Mouse (Mus musculus): Measurements from ENCODE around the gene Yipf1. TPM values are rescaled to one million over a fixed set of nuclear protein-coding genes. Genes with fewer than 3 reads are reported as not detected.

Yipf1 gene
- polyA plus RNA-seq, 1 experiment from 2014 or later = 60.2 TPM

- Histone ChIP-seq H3K27me3 (replicated peaks; ENCODE audit: control insufficient read depth, insufficient read depth, low read length) (no peaks in the 10 kb centered on the region), H3K36me3 (ENCODE audit: control insufficient read depth, insufficient read depth, low read length) (peaks cover 32% of the 10 kb centered on the region), H3K4me2 (ENCODE audit: low read length) (peak within 1 kb of the TSS; percentile 86), H3K4me3 (ENCODE audit: low read depth, low read length) (peak within 1 kb of the TSS; percentile 97), H3K9ac (ENCODE audit: low read length) (peak within 1 kb of the TSS; percentile 86), H3K4me1 (replicated peaks; ENCODE audit: control insufficient read depth, insufficient read depth, low read length) (peaks cover 9% of the 10 kb centered on the region), H3K27ac (ENCODE audit: low read depth) (peak within 1 kb of the TSS; percentile 90), H3K9me3 (ENCODE audit: control insufficient read depth, low read length) (no peaks in the 10 kb centered on the region)
- WGBS = under 1% methylated on average over 50 of the region's 51 CpGs
- DNase-seq (ENCODE audit: low spot score) (peak; percentile 97), ATAC-seq (replicated peaks; ENCODE audit: low FRiP score, low TSS enrichment, low read depth) (peak; percentile 95)
Measured at GRCm38 (mm10) chr4:107367567-107368314, 53.6 kb downstream of the Yipf1 start, which contains the start of gene Ndc1. Ndc1 (plus strand) TSS chr4:107367784.

DNA sequence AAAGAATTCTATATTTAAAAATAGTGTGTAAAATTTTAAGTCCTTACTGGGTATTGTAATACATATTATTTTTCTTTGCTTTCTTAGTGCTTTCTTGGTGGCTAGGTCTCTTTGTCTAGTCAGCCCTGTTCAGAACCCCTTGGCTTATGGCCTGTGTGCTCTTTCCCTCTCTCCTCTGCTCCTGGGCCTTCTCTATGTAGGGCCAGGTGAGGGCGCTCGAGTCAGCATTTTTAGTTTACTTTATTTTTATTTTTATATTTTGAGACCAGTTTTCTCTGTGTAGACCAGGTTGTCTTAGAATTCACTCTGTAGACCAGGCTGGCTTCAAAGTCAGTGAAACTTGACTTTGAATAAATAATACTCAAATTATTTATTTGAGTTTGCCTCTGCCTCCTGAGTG is 58.1 kb downstream of the Yipf1 start:
- no peak overlapping the region for H3K4me2 ChIP-seq (ENCODE audit: low read length)
- ATAC-seq (replicated peaks; ENCODE audit: low FRiP score, low TSS enrichment, low read depth) (no peak), DNase-seq (ENCODE audit: low spot score) (no peak)
- peaks cover 9% of the 10 kb centered on the region for H3K4me1 ChIP-seq (replicated peaks; ENCODE audit: control insufficient read depth, insufficient read depth, low read length)
- no peak overlapping the region for H3K9ac ChIP-seq (ENCODE audit: low read length)
- H3K36me3 ChIP-seq (ENCODE audit: control insufficient read depth, insufficient read depth, low read length) = peaks cover 69% of the 10 kb centered on the region
- H3K27ac ChIP-seq (ENCODE audit: low read depth) = no peak overlapping the region
- H3K4me3 ChIP-seq (ENCODE audit: low read depth, low read length) = no peak overlapping the region
- no peaks in the 10 kb centered on the region for H3K27me3 ChIP-seq (replicated peaks; ENCODE audit: control insufficient read depth, insufficient read depth, low read length)
- 76% methylated on average over 2 of the region's 2 CpGs for WGBS
- H3K9me3 ChIP-seq (ENCODE audit: control insufficient read depth, low read length) = no peaks in the 10 kb centered on the region

DNA sequence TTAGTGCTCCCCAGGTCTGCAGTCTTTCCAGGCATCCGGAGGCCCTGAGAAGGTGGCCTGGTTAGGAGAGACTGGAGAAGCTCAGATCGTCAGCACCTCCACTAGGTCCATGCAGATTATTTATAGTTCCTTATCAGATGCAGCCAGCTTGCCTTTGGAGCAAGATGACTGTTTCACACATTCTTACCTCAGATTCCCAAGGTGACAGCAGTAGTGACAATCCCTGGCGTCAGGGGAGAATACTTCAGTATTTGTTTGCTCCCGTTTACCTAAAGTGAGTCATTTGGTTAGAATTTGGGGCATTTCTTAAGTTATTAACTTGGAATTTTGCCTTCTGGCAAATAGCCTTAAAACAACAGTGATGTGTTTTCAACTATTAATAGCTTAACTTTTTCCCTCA is 60.5 kb downstream of the Yipf1 start:
- H3K9me3 ChIP-seq (ENCODE audit: control insufficient read depth, low read length) = no peaks in the 10 kb centered on the region
- ATAC-seq (replicated peaks; ENCODE audit: low FRiP score, low TSS enrichment, low read depth) (no peak), DNase-seq (ENCODE audit: low spot score) (no peak)
- H3K4me3 ChIP-seq (ENCODE audit: low read depth, low read length) = no peak overlapping the region
- H3K4me2 ChIP-seq (ENCODE audit: low read length) = no peak overlapping the region
- H3K9ac ChIP-seq (ENCODE audit: low read length) = no peak overlapping the region
- H3K27ac ChIP-seq (ENCODE audit: low read depth) = no peak overlapping the region
- H3K36me3 ChIP-seq (ENCODE audit: control insufficient read depth, insufficient read depth, low read length) = peaks cover 82% of the 10 kb centered on the region
- H3K4me1 ChIP-seq (replicated peaks; ENCODE audit: control insufficient read depth, insufficient read depth, low read length) = no peaks in the 10 kb centered on the region
- no peaks in the 10 kb centered on the region for H3K27me3 ChIP-seq (replicated peaks; ENCODE audit: control insufficient read depth, insufficient read depth, low read length)
- 72% methylated on average over 4 of the region's 4 CpGs for WGBS

- ATAC-seq (replicated peaks; ENCODE audit: low FRiP score, low TSS enrichment, low read depth) = no peak
- 85% methylated on average over 6 of the region's 6 CpGs for WGBS
- peaks cover 78% of the 10 kb centered on the region for H3K36me3 ChIP-seq (ENCODE audit: control insufficient read depth, insufficient read depth, low read length)
Measured at GRCm38 (mm10) chr4:107378954-107379353, 64.8 kb downstream of the Yipf1 start.

DNA sequence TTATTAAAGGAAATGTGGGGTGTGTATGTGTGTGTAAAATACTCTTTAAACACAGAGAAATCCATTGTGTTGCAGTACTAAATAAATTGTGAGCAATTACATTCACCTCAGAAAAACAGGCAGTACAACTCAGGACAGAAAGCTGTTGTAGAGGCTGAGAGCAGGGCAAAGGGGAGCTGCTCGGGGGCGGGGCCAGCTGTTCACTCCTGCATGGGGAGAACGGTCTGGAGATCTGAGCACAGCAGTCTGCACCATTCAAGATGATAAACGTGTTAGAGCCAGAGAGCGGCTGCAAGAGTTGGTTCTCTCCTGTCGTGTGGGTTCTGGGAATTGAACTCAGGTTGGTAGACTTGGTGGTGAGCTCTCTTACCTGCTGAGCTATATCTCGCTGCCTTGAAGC is 66.7 kb downstream of the Yipf1 start:
- ATAC-seq (replicated peaks; ENCODE audit: low FRiP score, low TSS enrichment, low read depth) (no peak), DNase-seq (ENCODE audit: low spot score) (no peak)
- Histone ChIP-seq H3K4me1 (replicated peaks; ENCODE audit: control insufficient read depth, insufficient read depth, low read length) (no peaks in the 10 kb centered on the region), H3K27ac (ENCODE audit: low read depth) (no peak overlapping the region), H3K9me3 (ENCODE audit: control insufficient read depth, low read length) (no peaks in the 10 kb centered on the region), H3K9ac (ENCODE audit: low read length) (no peak overlapping the region), H3K4me2 (ENCODE audit: low read length) (no peak overlapping the region), H3K36me3 (ENCODE audit: control insufficient read depth, insufficient read depth, low read length) (peaks cover 76% of the 10 kb centered on the region), H3K27me3 (replicated peaks; ENCODE audit: control insufficient read depth, insufficient read depth, low read length) (no peaks in the 10 kb centered on the region), H3K4me3 (ENCODE audit: low read depth, low read length) (no peak overlapping the region)
- WGBS = 76% methylated on average over 7 of the region's 7 CpGs

More at GRCm38 (mm10) chr4:107378954-107379353, 64.8 kb downstream of the Yipf1 start:
- H3K9me3 ChIP-seq (ENCODE audit: control insufficient read depth, low read length) = no peaks in the 10 kb centered on the region
- H3K4me1 ChIP-seq (replicated peaks; ENCODE audit: control insufficient read depth, insufficient read depth, low read length) = no peaks in the 10 kb centered on the region
- DNase-seq (ENCODE audit: low spot score) = no peak
- H3K27ac ChIP-seq (ENCODE audit: low read depth) = no peak overlapping the region
- H3K4me2 ChIP-seq (ENCODE audit: low read length) = no peak overlapping the region
- no peaks in the 10 kb centered on the region for H3K27me3 ChIP-seq (replicated peaks; ENCODE audit: control insufficient read depth, insufficient read depth, low read length)
- no peak overlapping the region for H3K9ac ChIP-seq (ENCODE audit: low read length)
- H3K4me3 ChIP-seq (ENCODE audit: low read depth, low read length) = no peak overlapping the region

DNA sequence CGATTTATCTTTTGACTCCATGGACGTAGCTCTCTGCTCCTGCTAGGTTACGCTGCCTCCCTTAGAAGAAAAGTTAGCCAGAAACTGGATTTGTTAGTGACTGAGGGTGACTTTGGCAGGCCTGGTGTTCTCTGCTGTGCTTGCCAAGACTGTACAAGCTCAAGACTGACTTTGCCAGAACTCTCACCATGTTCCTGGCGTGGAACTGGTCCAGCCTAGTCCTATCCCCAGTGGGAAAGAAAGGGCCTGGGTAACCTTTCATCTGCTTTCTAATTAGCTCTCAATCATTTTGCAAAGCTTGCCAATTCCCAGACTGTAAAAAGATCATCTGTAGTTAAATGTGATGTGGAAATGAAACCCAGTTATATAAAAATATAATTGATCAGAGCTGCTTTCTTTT is 72.9 kb downstream of the Yipf1 start:
- H3K36me3 ChIP-seq (ENCODE audit: control insufficient read depth, insufficient read depth, low read length) = peaks cover 91% of the 10 kb centered on the region
- no peak for DNase-seq (ENCODE audit: low spot score)

DNA sequence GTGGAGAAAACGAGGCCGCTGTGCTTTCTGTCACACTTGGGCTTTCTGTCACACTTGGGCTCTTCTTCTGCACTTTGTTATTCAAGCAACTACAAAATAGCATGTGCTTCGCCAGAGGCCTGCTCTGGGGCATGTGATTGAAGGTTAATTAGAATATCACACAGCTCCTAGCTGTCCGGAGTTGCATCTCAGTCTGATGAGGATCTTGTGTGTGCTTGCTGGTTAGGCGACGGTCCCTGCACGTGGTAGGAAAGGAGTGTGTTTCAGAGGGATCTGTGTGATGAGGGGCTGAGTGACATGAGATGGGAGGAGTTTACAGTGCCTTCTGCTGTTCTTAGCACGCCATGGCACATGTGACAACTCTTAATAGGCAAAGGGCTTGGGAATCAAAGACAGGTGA is 73.3 kb downstream of the Yipf1 start:
- Histone ChIP-seq H3K4me3 (ENCODE audit: low read depth, low read length) (no peak overlapping the region), H3K27me3 (replicated peaks; ENCODE audit: control insufficient read depth, insufficient read depth, low read length) (no peaks in the 10 kb centered on the region), H3K9me3 (ENCODE audit: control insufficient read depth, low read length) (no peaks in the 10 kb centered on the region), H3K4me1 (replicated peaks; ENCODE audit: control insufficient read depth, insufficient read depth, low read length) (no peaks in the 10 kb centered on the region), H3K4me2 (ENCODE audit: low read length) (no peak overlapping the region), H3K27ac (ENCODE audit: low read depth) (no peak overlapping the region), H3K9ac (ENCODE audit: low read length) (no peak overlapping the region), H3K36me3 (ENCODE audit: control insufficient read depth, insufficient read depth, low read length) (peaks cover 91% of the 10 kb centered on the region)
- 95% methylated on average over 8 of the region's 8 CpGs for WGBS
- ATAC-seq (replicated peaks; ENCODE audit: low FRiP score, low TSS enrichment, low read depth) (no peak), DNase-seq (ENCODE audit: low spot score) (no peak)

More for the DNA sequence above, 72.9 kb downstream of the Yipf1 start:
- ATAC-seq (replicated peaks; ENCODE audit: low FRiP score, low TSS enrichment, low read depth) = no peak
- H3K9ac ChIP-seq (ENCODE audit: low read length) = no peak overlapping the region
- no peak overlapping the region for H3K4me3 ChIP-seq (ENCODE audit: low read depth, low read length)
- 95% methylated on average over 4 of the region's 4 CpGs for WGBS
- no peak overlapping the region for H3K27ac ChIP-seq (ENCODE audit: low read depth)
- no peak overlapping the region for H3K4me2 ChIP-seq (ENCODE audit: low read length)
- no peaks in the 10 kb centered on the region for H3K4me1 ChIP-seq (replicated peaks; ENCODE audit: control insufficient read depth, insufficient read depth, low read length)
- H3K9me3 ChIP-seq (ENCODE audit: control insufficient read depth, low read length) = no peaks in the 10 kb centered on the region
- H3K27me3 ChIP-seq (replicated peaks; ENCODE audit: control insufficient read depth, insufficient read depth, low read length) = no peaks in the 10 kb centered on the region

- ATAC-seq (replicated peaks; ENCODE audit: low FRiP score, low TSS enrichment, low read depth) (no peak), DNase-seq (ENCODE audit: low spot score) (no peak)
- Histone ChIP-seq H3K4me1 (replicated peaks; ENCODE audit: control insufficient read depth, insufficient read depth, low read length) (no peaks in the 10 kb centered on the region), H3K4me2 (ENCODE audit: low read length) (no peak overlapping the region), H3K27me3 (replicated peaks; ENCODE audit: control insufficient read depth, insufficient read depth, low read length) (no peaks in the 10 kb centered on the region), H3K9me3 (ENCODE audit: control insufficient read depth, low read length) (no peaks in the 10 kb centered on the region), H3K4me3 (ENCODE audit: low read depth, low read length) (no peak overlapping the region), H3K36me3 (ENCODE audit: control insufficient read depth, insufficient read depth, low read length) (peaks cover 91% of the 10 kb centered on the region), H3K9ac (ENCODE audit: low read length) (no peak overlapping the region), H3K27ac (ENCODE audit: low read depth) (no peak overlapping the region)
- 96% methylated on average over 2 of the region's 2 CpGs for WGBS
Measured at GRCm38 (mm10) chr4:107388291-107388690, 74.1 kb downstream of the Yipf1 start.

DNA sequence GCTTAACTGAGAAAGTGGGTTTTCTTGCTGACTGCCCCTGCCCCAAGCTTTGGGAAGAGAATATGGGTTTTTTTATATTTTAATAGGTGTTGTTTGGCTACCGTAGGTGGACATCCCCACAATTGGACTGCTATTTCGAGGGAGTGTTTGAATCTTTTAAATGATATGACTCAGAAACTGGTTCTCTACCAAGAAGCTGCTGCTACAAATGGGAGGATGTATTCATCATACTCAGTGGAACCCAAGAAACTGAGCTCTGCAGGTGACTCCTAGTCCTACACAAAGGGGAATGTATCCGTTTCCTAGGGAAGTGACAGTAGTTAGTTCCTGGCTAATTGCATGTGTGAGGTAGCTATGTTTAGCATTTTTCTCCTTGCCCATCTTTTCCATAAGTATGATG is 75.2 kb downstream of the Yipf1 start:
- H3K27me3 ChIP-seq (replicated peaks; ENCODE audit: control insufficient read depth, insufficient read depth, low read length) = no peaks in the 10 kb centered on the region
- 95% methylated on average over 3 of the region's 3 CpGs for WGBS
- no peak overlapping the region for H3K4me2 ChIP-seq (ENCODE audit: low read length)
- no peaks in the 10 kb centered on the region for H3K4me1 ChIP-seq (replicated peaks; ENCODE audit: control insufficient read depth, insufficient read depth, low read length)
- H3K4me3 ChIP-seq (ENCODE audit: low read depth, low read length) = no peak overlapping the region
- ATAC-seq (replicated peaks; ENCODE audit: low FRiP score, low TSS enrichment, low read depth) (no peak), DNase-seq (ENCODE audit: low spot score) (no peak)
- no peaks in the 10 kb centered on the region for H3K9me3 ChIP-seq (ENCODE audit: control insufficient read depth, low read length)
- no peak overlapping the region for H3K9ac ChIP-seq (ENCODE audit: low read length)
- peaks cover 95% of the 10 kb centered on the region for H3K36me3 ChIP-seq (ENCODE audit: control insufficient read depth, insufficient read depth, low read length)
- no peak overlapping the region for H3K27ac ChIP-seq (ENCODE audit: low read depth)
